Mouse (Mus musculus) MEL (cell line): ENCODE measurements around the gene Resp18.

Experiments used
- CHD2 ChIP-seq: IDR thresholded peaks from 2 replicates; pipeline ENCODE4 v1.6.1; 2011; ENCODE audit warnings: low read length, improper control_type of control experiment
- CTCF ChIP-seq, 3 experiments: IDR thresholded peaks in 2 of 3; conservative IDR thresholded peaks in 1 of 3; 2 replicates each; pipeline ENCODE4 v1.5.1; 2011 to 2012; ENCODE audit warnings: low read length in 3 of 3, low read depth in 2 of 3, mild to moderate bottlenecking in 2 of 3, improper control_type of control experiment in 1 of 3, inconsistent platforms in 1 of 3, mixed read lengths in 1 of 3, moderate library complexity in 1 of 3; ENCODE audit not compliant: control insufficient read depth in 1 of 3, insufficient read depth in 1 of 3, poor library complexity in 1 of 3, severe bottlenecking in 1 of 3
- EP300 ChIP-seq, 2 experiments: IDR thresholded peaks; 2 replicates each; pipeline ENCODE4 v1.6.1; 2011; ENCODE audit warnings: improper control_type of control experiment in 2 of 2, low read length in 2 of 2, low read depth in 1 of 2, mild to moderate bottlenecking in 1 of 2
- MAX ChIP-seq: IDR thresholded peaks from 2 replicates; pipeline ENCODE4 v1.6.1; 2011; ENCODE audit warnings: low read length, improper control_type of control experiment
- POLR2A ChIP-seq, 2 experiments: IDR thresholded peaks; 2 replicates each; pipeline ENCODE4 v1.6.1; 2011 to 2012; ENCODE audit warnings: low read length in 2 of 2, mild to moderate bottlenecking in 2 of 2, control low read depth in 1 of 2, improper control_type of control experiment in 1 of 2, low read depth in 1 of 2, moderate library complexity in 1 of 2; ENCODE audit not compliant: control insufficient read depth in 1 of 2, insufficient read depth in 1 of 2, poor library complexity in 1 of 2
- POLR2AphosphoS5 ChIP-seq: IDR thresholded peaks from 2 replicates; pipeline ENCODE4 v1.6.1; 2012; ENCODE audit warnings: low read depth, borderline replicate concordance, mild to moderate bottlenecking, inconsistent platforms, low read length, moderate library complexity, mixed read lengths
- SIN3A ChIP-seq: IDR thresholded peaks from 2 replicates; pipeline ENCODE4 v1.6.1; 2012; ENCODE audit warnings: low read length, improper control_type of control experiment, inconsistent platforms
- TCF12 ChIP-seq: IDR thresholded peaks from 2 replicates; pipeline ENCODE4 v1.6.1; 2014; ENCODE audit warnings: low read depth, mild to moderate bottlenecking, inconsistent platforms, low read length, improper control_type of control experiment, moderate library complexity
- USF1 ChIP-seq: IDR thresholded peaks from 2 replicates; pipeline ENCODE4 v1.6.1; 2014; ENCODE audit warnings: low read depth, mild to moderate bottlenecking, inconsistent platforms, low read length, improper control_type of control experiment, moderate library complexity
- ZC3H11A ChIP-seq: IDR thresholded peaks from 2 replicates; pipeline ENCODE4 v1.6.1; 2012; ENCODE audit warnings: low read depth, mild to moderate bottlenecking, inconsistent platforms, low read length, improper control_type of control experiment
- ZMIZ1 ChIP-seq: IDR thresholded peaks from 2 replicates; pipeline ENCODE4 v1.6.1; 2012; ENCODE audit warnings: low read depth, mild to moderate bottlenecking, inconsistent platforms, low read length, improper control_type of control experiment, moderate library complexity
- ZNF384 ChIP-seq: IDR thresholded peaks from 2 replicates; pipeline ENCODE4 v1.6.1; 2012; ENCODE audit warnings: low read depth, mild to moderate bottlenecking, inconsistent platforms, low read length, improper control_type of control experiment

DNA sequence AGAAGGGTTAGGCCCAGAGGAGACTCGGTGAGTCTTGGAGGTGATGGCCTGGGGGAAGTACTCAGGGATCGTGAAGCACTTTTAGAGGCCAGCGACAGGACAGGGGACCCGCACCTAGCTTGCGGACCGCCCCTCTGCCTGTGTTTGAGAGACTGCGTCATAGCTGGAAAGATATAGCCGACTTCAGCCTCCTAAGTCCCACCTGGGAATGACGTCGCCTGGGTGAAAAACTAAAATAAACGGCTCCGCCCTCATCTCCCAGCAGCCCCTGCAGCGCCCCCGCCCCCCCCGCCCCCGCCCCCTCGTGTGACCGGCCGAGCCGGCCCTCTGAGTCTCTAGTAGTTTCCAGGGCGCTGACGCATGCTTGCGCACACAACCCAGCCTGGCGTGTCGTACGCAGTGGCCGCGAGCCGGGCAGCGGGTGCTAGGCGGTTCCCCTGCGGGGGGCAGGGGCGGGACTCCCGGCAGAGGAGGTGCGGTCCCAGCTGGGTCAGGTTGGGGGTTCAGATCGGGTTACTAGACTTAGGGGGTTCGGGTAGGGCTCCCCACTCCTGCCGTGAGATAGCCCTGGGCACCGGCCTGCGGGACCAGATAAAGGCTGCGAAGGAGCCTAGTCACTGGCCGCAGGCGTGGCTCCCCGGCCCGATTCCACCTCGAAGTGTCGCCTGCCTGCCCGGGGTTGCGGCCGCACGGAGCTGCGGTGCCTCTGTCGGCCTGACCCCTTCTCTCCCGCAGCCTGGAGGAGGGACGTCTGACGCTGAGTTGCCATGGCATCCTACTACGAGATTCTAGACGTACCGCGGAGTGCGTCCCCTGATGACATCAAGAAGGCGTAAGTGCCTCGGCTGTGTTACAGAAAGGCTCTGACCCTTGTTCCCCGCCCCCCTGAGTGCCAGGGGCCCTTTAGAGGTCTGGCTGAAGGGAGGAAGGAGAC lies 41.8 kb downstream of the Resp18 start, which contains the start of gene Dnajb2:
- TF ChIP-seq POLR2AphosphoS5 (no peak), CTCF (IDR thresholded peaks at IDR 0.05 in 2 of 3, conservative IDR thresholded peaks at IDR 0.05 in 1 of 3; ENCODE audit: control insufficient read depth in 1 of 3, insufficient read depth in 1 of 3, low read depth in 2 of 3, low read length in 3 of 3, poor library complexity in 1 of 3, severe bottlenecking in 1 of 3) (no peak), ZC3H11A (no peak), ZNF384 (no peak), CHD2 (no peak), MAX (no peak; the same call in 1 of the 2 replicates), POLR2A (IDR thresholded peaks at IDR 0.05; ENCODE audit: control insufficient read depth in 1 of 2, insufficient read depth in 1 of 2, low read depth in 1 of 2, low read length in 2 of 2, poor library complexity in 1 of 2) (peak; percentile 46 to 74; a peak in 3 of 4 replicates), TCF12 (0 out of 2 replicates have a peak, but pooled peaks have one; percentile 36), SIN3A (peak; percentile 73), EP300 (IDR thresholded peaks at IDR 0.05; ENCODE audit: low read depth in 1 of 2, low read length in 2 of 2) (peak in 1 of 2 experiments; percentile 51; a peak in 1 of 4 replicates), USF1 (0 out of 2 replicates have a peak, but pooled peaks have one; percentile 28), ZMIZ1 (peak; percentile 75)
